Comparison of ENCODE assay signal across 23 mouse cellular contexts in the genomic region with DNA sequence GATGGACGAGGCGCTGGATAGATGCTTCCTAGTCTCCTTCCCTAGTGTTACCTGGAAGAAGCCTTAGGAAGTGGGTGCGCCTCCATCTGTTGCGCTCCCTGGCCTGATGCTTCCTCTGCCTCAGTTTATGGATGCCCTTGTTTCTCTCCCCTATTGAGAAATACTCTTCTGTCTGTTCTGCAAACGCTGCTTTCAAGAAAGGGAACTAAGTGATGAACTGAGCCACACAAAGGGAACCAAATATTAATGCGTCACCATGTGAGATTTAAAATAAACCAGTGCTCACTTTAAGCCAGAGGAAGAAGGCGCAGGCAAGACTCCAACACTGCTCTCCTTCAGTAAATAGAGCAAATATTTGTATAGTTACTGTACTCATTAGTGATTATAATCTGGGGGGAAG. TPM values are rescaled to one million over a fixed set of nuclear protein-coding genes. Genes with fewer than 3 reads are reported as not detected.
A peak's percentile ranks its signal among the peaks of the same experiment; 100 is the strongest.
DNase-seq lines count a peak whose midpoint lies in the region; ATAC-seq lines count a peak whose summit lies in the region.
"Had no signal": no experiment of that assay in that cellular context is flagged by ENCODE, and none has a peak within 500 bp of the region (broad histone marks: within the 10 kb centered on the region; RNA-seq: fewer than 3 reads in every experiment).

No protein-coding gene starts in this region.

- H3K36me3 ChIP-seq in heart, embryonic 12.5 days = no peaks in the 10 kb centered on the region
- H3K36me3 ChIP-seq in hindbrain, embryonic 14.5 days (replicated peaks; ENCODE audit: control insufficient read depth, insufficient read depth) = no peaks in the 10 kb centered on the region
- H3K36me3 ChIP-seq: limb, embryonic 15.5 days had no signal

- H3K27me3 ChIP-seq in heart, embryonic 12.5 days (replicated peaks) = no peaks in the 10 kb centered on the region
- no peaks in the 10 kb centered on the region for H3K27me3 ChIP-seq in hindbrain, embryonic 14.5 days (ENCODE audit: control insufficient read depth, insufficient read depth, low read length)
- H3K27me3 ChIP-seq: limb, embryonic 15.5 days had no signal

- H3K4me2 ChIP-seq in heart, embryonic 12.5 days = no peak overlapping the region
- H3K4me2 ChIP-seq in hindbrain, embryonic 14.5 days (replicated peaks) = no peak overlapping the region
- H3K4me2 ChIP-seq: limb, embryonic 15.5 days had no signal

- WGBS in heart, embryonic 12.5 days = 87% methylated on average over 7 of the region's 7 CpGs
- 94% methylated on average over 7 of the region's 7 CpGs for WGBS in hindbrain, embryonic 14.5 days

- no peak overlapping the region for H3K4me3 ChIP-seq in heart, embryonic 12.5 days
- no peak overlapping the region for H3K4me3 ChIP-seq in hindbrain, embryonic 14.5 days (replicated peaks; ENCODE audit: low read length)
- H3K4me3 ChIP-seq: limb, embryonic 15.5 days had no signal

- no peak overlapping the region for H3K27ac ChIP-seq in heart, embryonic 12.5 days (ENCODE audit: poor library complexity, severe bottlenecking)
- no peak overlapping the region for H3K27ac ChIP-seq in hindbrain, embryonic 14.5 days
- H3K27ac ChIP-seq: hindbrain, postnatal 0 days; limb, embryonic 15.5 days had no signal

- H3K9ac ChIP-seq in heart, embryonic 12.5 days = no peak overlapping the region
- H3K9ac ChIP-seq in hindbrain, embryonic 14.5 days = no peak overlapping the region
- H3K9ac ChIP-seq: limb, embryonic 15.5 days had no signal

- no peaks in the 10 kb centered on the region for H3K9me3 ChIP-seq in heart, embryonic 12.5 days (replicated peaks)
- H3K9me3 ChIP-seq in hindbrain, embryonic 14.5 days (ENCODE audit: control insufficient read depth, low read length) = no peaks in the 10 kb centered on the region
- H3K9me3 ChIP-seq: limb, embryonic 15.5 days had no signal

- peaks cover 5% of the 10 kb centered on the region for H3K4me1 ChIP-seq in heart, embryonic 12.5 days (replicated peaks)
- H3K4me1 ChIP-seq in hindbrain, embryonic 14.5 days (replicated peaks; ENCODE audit: control insufficient read depth, insufficient read depth, low read length) = no peaks in the 10 kb centered on the region
- H3K4me1 ChIP-seq: limb, embryonic 15.5 days had no signal

- ATAC-seq in heart, embryonic 12.5 days (ENCODE audit: insufficient number of reproducible peaks, low FRiP score) = no peak
- ATAC-seq in megakaryocyte, adult 5-6 weeks (ENCODE audit: poor library complexity, severe bottlenecking) = peak; percentile 93
- no peak for ATAC-seq in hindbrain, embryonic 14.5 days (ENCODE audit: low FRiP score)
- ATAC-seq: forebrain, embryonic 16.5 days; hindbrain, postnatal 0 days; midbrain, embryonic 16.5 days had no signal

- DNase-seq in heart, adult 8-10 months (ENCODE audit: low spot score) = peak; percentile 17
- peak; percentile 27 for DNase-seq in lung, postnatal 36 days
- DNase-seq in lung, postnatal 4 days = no peak
- DNase-seq in hindbrain, embryonic 14.5 days (ENCODE audit: low spot score) = no peak
- no peak for DNase-seq in adipocyte (ENCODE audit: low spot score)
- no peak for DNase-seq in ovary, adult 18-20 months (ENCODE audit: low spot score)
- DNase-seq: adrenal gland, adult 8-10 months; cerebellum, adult 11-12 months; cerebellum, postnatal 14 days; embryo, embryonic 11 days; gastrocnemius, postnatal 36 days; heart, postnatal 4 days; kidney, adult 11 months; kidney, postnatal 14 days; lung, adult 18-20 months; right cerebral cortex, postnatal 4 days; thymus, postnatal 25 days had no signal

RNA-seq across cellular contexts. Expression of gene Tmbim4, which starts 37.9 kb away (rescaled TPM):
- total RNA-seq in heart, adult 8-10 months (2022) = 100 to 1,000 TPM; 101 to 113 (median 108) TPM
- polyA plus RNA-seq in heart, embryonic 12.5 days (2016; fragmentation: Nextera tagmentation; extraction: Ambion mirVana) = 103 and 105 TPM in 2 replicates
- 91.3 and 112 TPM in 2 replicates for total RNA-seq in megakaryocyte, adult 5-6 weeks (2015)
- 97.0 and 100 TPM in 2 replicates for total RNA-seq in megakaryocyte, adult 5-6 weeks (2017)
- 111 and 117 TPM in 2 replicates for polyA plus RNA-seq in hindbrain, embryonic 14.5 days (2014; fragmentation: Nextera tagmentation; extraction: Ambion mirVana)

RNA-seq across cellular contexts. Expression of gene Irak3, which starts 38.4 kb away (rescaled TPM):
- 1 to 10 TPM; 2.6 to 3.9 (median 3.0) TPM for total RNA-seq in heart, adult 8-10 months (2022)
- polyA plus RNA-seq in heart, embryonic 12.5 days (2016; fragmentation: Nextera tagmentation; extraction: Ambion mirVana) = 0.20 and 0.32 TPM in 2 replicates
- total RNA-seq in megakaryocyte, adult 5-6 weeks (2015) = 75.8 and 77.8 TPM in 2 replicates
- 30.4 and 35.9 TPM in 2 replicates for total RNA-seq in megakaryocyte, adult 5-6 weeks (2017)
- polyA plus RNA-seq in hindbrain, embryonic 14.5 days (2014; fragmentation: Nextera tagmentation; extraction: Ambion mirVana) = 0.37 and 0.51 TPM in 2 replicates
- total RNA-seq: hindbrain, postnatal 0 days had no signal

RNA-seq across cellular contexts. Expression of gene Helb, which starts 50.7 kb away (rescaled TPM):
- 10 to 100 TPM in 2 of 4 experiments, 1 to 10 TPM in 2; 8.4 to 11.3 (median 9.8) TPM for total RNA-seq in heart, adult 8-10 months (2022)
- 6.3 and 8.1 TPM in 2 replicates for polyA plus RNA-seq in heart, embryonic 12.5 days (2016; fragmentation: Nextera tagmentation; extraction: Ambion mirVana)
- 16.4 and 17.0 TPM in 2 replicates for total RNA-seq in megakaryocyte, adult 5-6 weeks (2015)
- 32.7 and 33.9 TPM in 2 replicates for total RNA-seq in megakaryocyte, adult 5-6 weeks (2017)
- polyA plus RNA-seq in hindbrain, embryonic 14.5 days (2014; fragmentation: Nextera tagmentation; extraction: Ambion mirVana) = 2.0 and 2.2 TPM in 2 replicates

Comparison
In these comparisons a context has a peak if more than half of its experiments do, and no peak if none do; other contexts are left out.
1. DNase-seq: peak in heart, adult 8-10 months (single experiment) and lung, postnatal 36 days (single experiment); none in lung, postnatal 4 days (0 of 2), hindbrain, embryonic 14.5 days (single experiment), adipocyte (single experiment) and ovary, adult 18-20 months (single experiment).
2. RNA of gene Irak3, which starts 38.4 kb away (total RNA-seq): 30.4 to 77.8 TPM in megakaryocyte, adult 5-6 weeks; 2.6 to 3.9 TPM in heart, adult 8-10 months; every median in the first group is over 4 times any median in the second.